Mouse (Mus musculus) stomach, embryonic 14.5 days (tissue): Measurements from ENCODE around the gene 1520401A03Rik. TPM values are rescaled to one million over a fixed set of nuclear protein-coding genes. Genes with fewer than 3 reads are reported as not detected.

Experiments used
- ATAC-seq: fragments of 200-750 bp; cut with Nextera tagmentation; 2 replicates; pipeline ENCODE4 v1.8.0; 2017; ENCODE audit warnings: low read depth, moderate TSS enrichment; ENCODE audit not compliant: insufficient number of reproducible peaks, insufficient read depth, low FRiP score
- H3K27ac ChIP-seq: fragments of 300-500 bp; sonication (generic); 2 replicates; pipeline ENCODE4 v1.5.1; 2014; ENCODE audit warnings: mild to moderate bottlenecking, low read length, moderate library complexity, mixed read lengths
- H3K27me3 ChIP-seq: fragments of 300-500 bp; sonication (generic); 2 replicates; pipeline ENCODE4 v1.6.1; 2014; ENCODE audit warnings: low read length, control low read depth, mixed read lengths; ENCODE audit not compliant: control insufficient read depth, insufficient read depth
- H3K36me3 ChIP-seq: fragments of 300-500 bp; sonication (generic); 2 replicates; pipeline ENCODE4 v1.6.1; 2014; ENCODE audit warnings: mild to moderate bottlenecking, control low read depth, low read length, moderate library complexity, mixed read lengths; ENCODE audit not compliant: control insufficient read depth, insufficient read depth
- H3K4me1 ChIP-seq: fragments of 300-500 bp; sonication (generic); 2 replicates; pipeline ENCODE4 v1.6.1; 2014; ENCODE audit warnings: low read length, control low read depth, mixed read lengths; ENCODE audit not compliant: control insufficient read depth, insufficient read depth
- H3K4me2 ChIP-seq: fragments of 300-500 bp; sonication (generic); replicated peaks from 2 replicates; pipeline ENCODE4 v1.6.1; 2014; ENCODE audit warnings: low read depth, low read length, control low read depth
- H3K4me3 ChIP-seq: fragments of 300-500 bp; sonication (generic); 2 replicates; pipeline ENCODE4 v1.5.1; 2014; ENCODE audit warnings: low read depth, low read length, control low read depth
- H3K9ac ChIP-seq: fragments of 300-500 bp; sonication (generic); replicated peaks from 2 replicates; pipeline ENCODE4 v1.6.1; 2014; ENCODE audit warnings: low read depth, mild to moderate bottlenecking, control low read depth, low read length, moderate library complexity, mixed read lengths
- H3K9me3 ChIP-seq: fragments of 300-500 bp; sonication (generic); 2 replicates; pipeline ENCODE4 v1.6.1; 2016; ENCODE audit warnings: low read depth, low read length, control low read depth; ENCODE audit not compliant: control insufficient read depth
- WGBS: fragments of 180-500 bp; shearing (Covaris S2); extraction: QIAGEN DNeasy Blood & Tissue Kit; methylation state at CpG from one replicate; pipeline ENCODE4 v1.1.7; 2014; 5-methylcytosine and 5-hydroxymethylcytosine counted together
- polyA plus RNA-seq: library from polyadenylated mRNA; unstranded; fragments of >200 nt; fragmentation: Nextera tagmentation; extraction: Ambion mirVana; gene quantifications from 2 replicates; pipeline ENCODE4 v1.2.1, GENCODE M21; 2014

Gene 1520401A03Rik
- polyA plus RNA-seq, 1 experiment from 2014 or later: 0.20 TPM

DNA sequence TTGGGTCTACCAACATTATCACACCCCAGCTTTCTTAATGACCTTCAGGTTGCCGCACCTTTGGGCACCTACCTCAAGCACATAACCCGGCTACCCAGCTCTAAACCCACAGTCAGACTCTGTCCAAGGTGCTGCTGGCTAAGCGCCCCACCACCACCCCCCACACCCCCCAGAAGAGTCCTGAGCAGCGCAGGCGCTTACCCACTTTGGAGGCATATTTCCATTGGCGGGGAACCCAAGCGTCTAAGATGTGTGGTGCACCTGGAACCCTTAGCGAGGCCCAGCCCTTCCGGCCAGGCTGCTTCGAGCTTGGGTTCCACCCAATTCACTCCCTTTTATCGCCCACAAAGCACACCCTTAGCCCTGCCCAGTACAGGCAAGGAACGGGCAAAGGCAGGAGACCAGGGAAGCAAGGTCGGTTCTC, 18.0 kb upstream of the 1520401A03Rik start, which contains the start of gene Paqr4:
Paqr4 (minus strand) TSS at position 270 of the 424 bp plus-strand sequence.
- peak within 1 kb of the TSS; percentile 73 for H3K4me3 ChIP-seq
- H3K9me3 ChIP-seq: no peaks in the 10 kb centered on the region
- peaks cover 9% of the 10 kb centered on the region; the same call in 1 of the 2 replicates for H3K36me3 ChIP-seq
- peak within 1 kb of the TSS; percentile 51 for H3K9ac ChIP-seq
- H3K4me2 ChIP-seq: peak within 1 kb of the TSS; percentile 99
- WGBS: 5% methylated on average over 13 of the region's 13 CpGs
- peak; percentile 40 for ATAC-seq
- peaks cover 20% of the 10 kb centered on the region; the same call in 1 of the 2 replicates for H3K4me1 ChIP-seq
- peak within 1 kb of the TSS; percentile 22; the same call in 1 of the 2 replicates for H3K27ac ChIP-seq
- peaks cover 31% of the 10 kb centered on the region for H3K27me3 ChIP-seq

- peaks cover 31% of the 10 kb centered on the region for H3K27me3 ChIP-seq
- peaks cover 17% of the 10 kb centered on the region; the same call in 1 of the 2 replicates for H3K4me1 ChIP-seq
- peak; percentile 84 for ATAC-seq
These were observed 17.6 kb upstream of the 1520401A03Rik start for GRCm38 (mm10) chr17:23740136-23740584.

GRCm38 (mm10) chr17:23739202-23740135, 16.9 kb upstream of the 1520401A03Rik start:
- peak overlapping the region; percentile 22; the same call in 1 of the 2 replicates for H3K27ac ChIP-seq
- peaks cover 27% of the 10 kb centered on the region for H3K27me3 ChIP-seq
- peaks cover 11% of the 10 kb centered on the region; the same call in 1 of the 2 replicates for H3K4me1 ChIP-seq
- no peaks in the 10 kb centered on the region for H3K9me3 ChIP-seq
- peak overlapping the region; percentile 73 for H3K4me3 ChIP-seq
- peaks cover 9% of the 10 kb centered on the region; the same call in 1 of the 2 replicates for H3K36me3 ChIP-seq
- ATAC-seq: peak; percentile 3; the same call in 1 of the 2 replicates
- peak overlapping the region; percentile 99 for H3K4me2 ChIP-seq
- WGBS: 1% methylated on average over 48 of the region's 48 CpGs
- peak overlapping the region; percentile 51 for H3K9ac ChIP-seq

More at GRCm38 (mm10) chr17:23740136-23740584, 17.6 kb upstream of the 1520401A03Rik start:
- peaks cover 9% of the 10 kb centered on the region; the same call in 1 of the 2 replicates for H3K36me3 ChIP-seq
- peak overlapping the region; percentile 99 for H3K4me2 ChIP-seq
- under 1% methylated on average over 46 of the region's 46 CpGs for WGBS
- H3K4me3 ChIP-seq: peak overlapping the region; percentile 73
- peak overlapping the region; percentile 51 for H3K9ac ChIP-seq
- no peaks in the 10 kb centered on the region for H3K9me3 ChIP-seq
- peak overlapping the region; percentile 22; the same call in 1 of the 2 replicates for H3K27ac ChIP-seq

DNA sequence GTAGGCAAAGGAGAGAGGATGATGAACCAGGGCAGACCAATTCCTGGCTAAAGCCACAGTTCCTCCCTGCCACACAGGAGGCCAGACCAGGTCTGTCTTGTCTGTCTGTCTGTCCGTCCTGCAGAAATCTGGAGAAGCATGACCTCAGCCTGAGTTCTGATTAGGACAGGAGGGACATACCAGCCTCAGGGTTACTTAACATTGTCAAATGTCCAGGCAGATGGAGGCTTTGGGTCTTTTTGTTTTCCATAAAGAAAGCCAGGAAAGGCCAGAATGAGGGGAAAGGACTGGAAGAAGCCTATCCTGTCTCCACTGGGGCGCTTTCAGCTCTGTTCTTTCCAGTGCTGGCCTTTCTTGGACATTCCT, 16.2 kb upstream of the 1520401A03Rik start:
- H3K9ac ChIP-seq: peak overlapping the region; percentile 51; the same call in 1 of the 2 replicates
- peaks cover 10% of the 10 kb centered on the region for H3K36me3 ChIP-seq
- peaks cover 26% of the 10 kb centered on the region for H3K27me3 ChIP-seq
- no peak for ATAC-seq
- 35% methylated on average over 2 of the region's 2 CpGs for WGBS
- peak overlapping the region; percentile 99 for H3K4me2 ChIP-seq
- H3K4me3 ChIP-seq: peak overlapping the region; percentile 73
- H3K9me3 ChIP-seq: no peaks in the 10 kb centered on the region
- peaks cover 10% of the 10 kb centered on the region; the same call in 1 of the 2 replicates for H3K4me1 ChIP-seq
- H3K27ac ChIP-seq: no peak overlapping the region

- Histone ChIP-seq H3K9me3 (no peaks in the 10 kb centered on the region), H3K9ac (0 out of 2 replicates have a peak overlapping the region, but pooled peaks have one; percentile 1), H3K4me3 (no peak overlapping the region), H3K27me3 (peaks cover 18% of the 10 kb centered on the region), H3K4me2 (no peak overlapping the region), H3K36me3 (peaks cover 13% of the 10 kb centered on the region), H3K4me1 (peaks cover 10% of the 10 kb centered on the region; the same call in 1 of the 2 replicates), H3K27ac (no peak overlapping the region)
- 67% methylated on average over 15 of the region's 15 CpGs for WGBS
- ATAC-seq: no peak
These were observed 15.2 kb upstream of the 1520401A03Rik start for GRCm38 (mm10) chr17:23737493-23738445.

DNA sequence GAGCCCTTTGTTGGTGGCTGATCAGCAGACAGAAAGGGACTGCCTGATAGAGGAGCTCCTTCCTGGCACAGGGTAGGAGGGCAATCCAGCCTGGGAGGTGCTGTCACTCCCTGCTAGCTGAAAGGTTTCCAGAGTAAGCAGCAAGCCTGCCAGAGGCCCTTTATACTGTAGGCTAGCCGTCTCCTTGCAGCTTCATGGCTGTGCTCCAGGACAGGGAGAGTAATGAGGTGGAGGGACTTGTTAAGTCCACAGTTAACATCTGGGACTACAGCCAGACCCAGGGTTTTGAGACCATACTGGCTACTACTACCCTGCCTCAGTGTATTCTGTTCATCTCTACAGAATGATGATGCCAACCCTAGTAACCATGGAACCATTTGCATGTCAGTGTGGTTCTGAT, 11.8 kb upstream of the 1520401A03Rik start:
- Histone ChIP-seq H3K4me3 (no peak overlapping the region), H3K27ac (no peak overlapping the region), H3K4me2 (no peak overlapping the region), H3K36me3 (peaks cover 13% of the 10 kb centered on the region), H3K9me3 (no peaks in the 10 kb centered on the region), H3K9ac (no peak overlapping the region), H3K4me1 (peaks cover 7% of the 10 kb centered on the region; the same call in 1 of the 2 replicates), H3K27me3 (no peaks in the 10 kb centered on the region)
- WGBS: 60% methylated on average over 1 of the region's 1 CpGs
- ATAC-seq: no peak

DNA sequence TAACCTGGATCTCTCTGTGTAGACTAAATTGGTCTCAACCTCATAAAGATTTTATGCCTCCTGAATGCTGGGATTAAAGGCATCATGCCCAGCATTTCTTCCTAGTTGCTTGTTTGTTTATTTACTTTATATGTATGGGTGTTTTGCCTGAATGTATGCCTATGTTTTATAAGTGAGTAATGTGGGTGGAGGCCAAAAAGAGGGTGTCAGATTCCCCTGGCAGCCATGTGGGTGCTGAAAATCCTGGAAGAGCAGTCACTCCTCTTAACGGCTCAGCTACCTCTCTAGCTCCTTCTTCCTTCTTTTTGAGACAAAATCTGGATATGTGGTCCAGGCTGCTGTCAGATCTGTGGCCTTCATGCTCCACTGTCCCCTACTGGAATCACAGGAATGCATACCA, 7.9 kb upstream of the 1520401A03Rik start:
- no peak overlapping the region for H3K9ac ChIP-seq
- peaks cover 4% of the 10 kb centered on the region; the same call in 1 of the 2 replicates for H3K36me3 ChIP-seq
- H3K27ac ChIP-seq: no peak overlapping the region
- no peak overlapping the region for H3K4me2 ChIP-seq
- H3K27me3 ChIP-seq: no peaks in the 10 kb centered on the region
- no peak for ATAC-seq
- peaks cover 7% of the 10 kb centered on the region; the same call in 1 of the 2 replicates for H3K4me1 ChIP-seq
- no peaks in the 10 kb centered on the region for H3K9me3 ChIP-seq
- no peak overlapping the region for H3K4me3 ChIP-seq
- WGBS: 70% methylated on average over 1 of the region's 1 CpGs
